Mouse (Mus musculus) midbrain, embryonic 15.5 days (tissue): ENCODE results near the gene Uap1. TPM values are rescaled to one million over a fixed set of nuclear protein-coding genes. Genes with fewer than 3 reads are reported as not detected.
"Not testable (repeated sequence)": the region's sequence is repeated elsewhere in the genome, so short reads cannot be mapped to it uniquely, and the experiment has no call there.

Source experiments
- ATAC-seq: fragments of 200-750 bp; cut with Nextera tagmentation; replicated peaks from 2 replicates; pipeline ENCODE4 v1.8.0; 2017; ENCODE audit warnings: moderate TSS enrichment
- H3K27ac ChIP-seq: fragments of 300-500 bp; sonication (generic); 2 replicates; pipeline ENCODE4 v1.5.1; 2015; ENCODE audit warnings: mild to moderate bottlenecking, inconsistent platforms
- H3K27me3 ChIP-seq: fragments of 300-500 bp; sonication (generic); replicated peaks from 2 replicates; pipeline ENCODE4 v1.6.1; 2015; ENCODE audit warnings: inconsistent platforms
- H3K36me3 ChIP-seq: fragments of 300-500 bp; sonication (generic); replicated peaks from 2 replicates; pipeline ENCODE4 v1.6.1; 2015; ENCODE audit warnings: inconsistent platforms
- H3K4me1 ChIP-seq: fragments of 300-500 bp; sonication (generic); 2 replicates; pipeline ENCODE4 v1.6.1; 2015; ENCODE audit warnings: inconsistent platforms
- H3K4me2 ChIP-seq: fragments of 300-500 bp; sonication (generic); 2 replicates; pipeline ENCODE4 v1.6.1; 2015; ENCODE audit warnings: inconsistent platforms, mild to moderate bottlenecking, moderate library complexity
- H3K4me3 ChIP-seq: fragments of 300-500 bp; sonication (generic); 2 replicates; pipeline ENCODE4 v1.5.1; 2015; ENCODE audit warnings: mild to moderate bottlenecking, inconsistent platforms
- H3K9ac ChIP-seq: fragments of 300-500 bp; sonication (generic); 2 replicates; pipeline ENCODE4 v1.6.1; 2015; ENCODE audit warnings: mild to moderate bottlenecking, inconsistent platforms
- H3K9me3 ChIP-seq: fragments of 300-500 bp; sonication (generic); 2 replicates; pipeline ENCODE4 v1.6.1; 2016; ENCODE audit warnings: inconsistent platforms
- WGBS: fragments of 180-500 bp; shearing (Covaris S2); methylation state at CpG from one replicate; pipeline ENCODE4 v1.1.7; 2015; ENCODE audit warnings: mixed read lengths; 5-methylcytosine and 5-hydroxymethylcytosine counted together
- polyA plus RNA-seq: library from polyadenylated mRNA; unstranded; fragments of >200 nt; fragmentation: Nextera tagmentation; extraction: Ambion mirVana; gene quantifications from 2 replicates; pipeline ENCODE4 v1.2.1, GENCODE M21; 2015

Gene Uap1
- polyA plus RNA-seq, 1 experiment from 2014 or later, result 63.2 TPM

- Histone ChIP-seq H3K9me3 (no peaks in the 10 kb centered on the region), H3K4me3 (no peak overlapping the region), H3K9ac (no peak overlapping the region), H3K27me3 (no peaks in the 10 kb centered on the region), H3K4me2 (no peak overlapping the region), H3K36me3 (no peaks in the 10 kb centered on the region), H3K27ac (no peak overlapping the region), H3K4me1 (no peaks in the 10 kb centered on the region)
- ATAC-seq, result no peak
- WGBS, result 86% methylated on average over 19 of the region's 19 CpGs
Measured at GRCm38 (mm10) chr1:170109776-170110515, 64.8 kb downstream of the Uap1 start.

- H3K9ac ChIP-seq, H3K4me3 ChIP-seq, ATAC-seq, H3K27me3 ChIP-seq, H3K9me3 ChIP-seq, H3K4me2 ChIP-seq, H3K36me3 ChIP-seq, H3K4me1 ChIP-seq, H3K27ac ChIP-seq: not testable (repeated sequence)
- 93% methylated on average over 6 of the region's 6 CpGs for WGBS
Measured at GRCm38 (mm10) chr1:170102814-170103213, 71.9 kb downstream of the Uap1 start.

Other genes starting within 250 kb of the Uap1 start
- gene Ccdc190, start 246.3 kb downstream of the Uap1 start, polyA plus RNA-seq, result 3.3 and 4.4 TPM in 2 replicates
- 19.5 and 19.9 TPM in 2 replicates for gene Hsd17b7, start 205.7 kb downstream of the Uap1 start, polyA plus RNA-seq
- 9.4 TPM in 2 replicates for gene Ddr2, start 64.2 kb downstream of the Uap1 start, polyA plus RNA-seq
- gene Uhmk1, start 40.4 kb upstream of the Uap1 start, polyA plus RNA-seq, result 9.1 TPM in 2 replicates
- gene Sh2d1b2, start 57.8 kb upstream of the Uap1 start, polyA plus RNA-seq, result not detected in 2 replicates
- gene Sh2d1b1, start 102.4 kb upstream of the Uap1 start, polyA plus RNA-seq, result 0.06 TPM in 1 of 2 replicates, not detected in the other
- gene Gm7694, start 131.4 kb upstream of the Uap1 start, polyA plus RNA-seq, result 1.6 TPM in 2 replicates
- 1.2 and 2.0 TPM in 2 replicates for gene Spata46, start 133.8 kb upstream of the Uap1 start, polyA plus RNA-seq